Mouse (Mus musculus) cerebellum, adult 18-20 months (tissue): ENCODE measurements at regions not wholly inside any gene's neighbourhood (a gene's known extent, or its start where the extent isn't known, plus 50 kb on each side); places are given as distances from the start of the nearest gene placed in this dataset.

ENCODE experiments used
- DNase-seq, 2 experiments: peaks; one replicate each; pipeline ENCODE4 v3.0.0; 2021

DNA sequence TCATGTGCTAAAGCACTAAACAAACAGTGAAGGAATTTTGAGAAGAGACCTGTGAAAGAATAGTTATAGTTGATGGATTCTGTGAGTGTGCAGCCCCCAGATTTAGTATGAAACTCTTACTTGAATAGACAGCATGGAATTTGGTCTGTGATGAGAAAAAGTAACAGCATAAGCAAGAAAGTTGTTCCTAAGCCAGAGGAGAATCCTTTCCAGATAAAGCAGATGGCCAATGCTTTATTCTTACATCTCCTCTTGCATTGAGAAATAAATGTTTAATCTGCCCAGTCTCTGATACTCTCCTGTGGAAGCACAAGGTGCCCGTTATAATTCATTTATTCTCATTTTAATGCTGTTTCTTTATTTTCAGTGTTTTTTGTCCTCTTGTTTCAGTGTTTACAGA is 263.5 kb downstream of the Tecrl start:
- no peak for DNase-seq

DNA sequence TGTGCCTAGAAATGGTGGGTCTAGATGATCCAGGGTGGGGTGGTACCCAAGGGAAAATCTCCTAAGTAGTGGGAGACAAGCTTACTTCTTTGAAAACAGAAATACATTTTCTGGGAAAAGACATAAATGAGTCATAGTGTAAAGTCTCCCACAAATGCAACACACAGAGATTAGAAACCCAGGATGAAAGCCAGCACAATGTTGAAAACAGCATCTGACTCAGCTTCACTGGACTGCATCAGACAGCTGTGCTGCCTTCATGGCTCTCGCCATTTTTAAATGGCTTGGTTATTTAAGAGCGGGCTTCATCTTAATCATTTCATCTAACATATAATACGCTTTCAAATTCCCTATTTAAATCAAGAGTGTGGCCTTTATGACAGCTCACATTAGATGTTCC is 300.2 kb downstream of the Tecrl start:
- no peak for DNase-seq

GRCm38 (mm10) chr5:83047214-83047613 is 307.8 kb downstream of the Tecrl start:
- no peak for DNase-seq

DNA sequence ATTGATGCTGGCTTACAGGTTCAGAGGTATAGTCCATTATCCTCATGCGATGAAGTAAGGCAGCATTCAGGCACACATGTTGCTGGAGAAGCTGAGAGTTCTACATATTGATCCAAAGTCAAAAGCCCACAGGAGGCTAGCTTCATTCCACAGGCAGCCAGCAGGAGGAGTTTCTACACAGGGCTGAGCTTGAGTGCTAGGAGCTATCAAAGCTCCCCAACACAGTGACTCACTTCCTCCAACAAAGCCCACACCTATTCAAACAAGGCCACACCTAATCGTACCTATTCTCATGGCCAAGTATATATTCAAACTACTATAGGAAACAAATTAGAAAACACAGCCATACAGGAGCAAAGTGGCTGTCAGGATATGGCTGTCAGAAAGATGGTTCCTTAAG is 325.3 kb downstream of the Tecrl start:
- no peak for DNase-seq

GRCm38 (mm10) chr5:83006038-83006437 is 349.0 kb downstream of the Tecrl start:
- DNase-seq, result no peak

- peak; percentile 89 to 93 for DNase-seq
Measured at GRCm38 (mm10) chr5:82989056-82989455, 365.9 kb downstream of the Tecrl start.

DNA sequence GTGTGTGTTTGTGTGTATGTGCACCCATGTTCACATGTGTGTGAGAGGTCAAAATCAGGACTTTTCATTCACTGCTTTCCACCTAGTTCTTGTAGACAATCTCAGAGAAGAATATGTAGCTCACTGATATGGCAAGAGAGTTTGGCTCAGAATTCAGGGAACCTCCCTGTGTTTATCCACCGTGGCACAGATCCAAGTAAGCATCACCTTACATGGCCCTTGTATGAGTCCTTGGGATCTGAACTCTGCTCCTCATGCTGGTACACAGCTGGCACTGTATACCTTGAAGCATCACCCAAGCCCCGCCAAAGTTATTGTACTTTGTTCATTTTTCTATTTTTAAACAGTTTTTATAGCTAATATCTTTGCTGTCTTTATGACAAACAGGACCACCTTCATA is 385.7 kb downstream of the Tecrl start:
- DNase-seq, result no peak

DNA sequence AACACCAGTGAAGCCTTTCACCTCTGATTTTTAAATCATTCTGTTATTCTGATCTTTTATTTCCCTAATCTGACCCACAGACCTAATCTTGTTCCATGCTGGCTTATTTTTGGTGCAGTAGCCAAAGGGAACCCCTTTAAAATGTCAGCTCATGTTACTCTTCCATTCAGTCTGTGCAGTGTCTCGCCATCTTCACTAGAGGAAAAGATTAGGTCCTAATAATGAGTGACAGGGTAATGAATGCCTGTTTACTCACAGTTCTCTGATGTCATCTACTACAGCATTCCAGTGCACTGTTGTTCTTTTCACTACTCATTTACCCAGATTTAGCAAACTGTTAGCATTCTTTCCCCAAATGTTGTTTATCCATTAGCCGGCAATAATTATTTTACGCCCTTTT is 388.2 kb downstream of the Tecrl start:
- DNase-seq, result no peak

DNA sequence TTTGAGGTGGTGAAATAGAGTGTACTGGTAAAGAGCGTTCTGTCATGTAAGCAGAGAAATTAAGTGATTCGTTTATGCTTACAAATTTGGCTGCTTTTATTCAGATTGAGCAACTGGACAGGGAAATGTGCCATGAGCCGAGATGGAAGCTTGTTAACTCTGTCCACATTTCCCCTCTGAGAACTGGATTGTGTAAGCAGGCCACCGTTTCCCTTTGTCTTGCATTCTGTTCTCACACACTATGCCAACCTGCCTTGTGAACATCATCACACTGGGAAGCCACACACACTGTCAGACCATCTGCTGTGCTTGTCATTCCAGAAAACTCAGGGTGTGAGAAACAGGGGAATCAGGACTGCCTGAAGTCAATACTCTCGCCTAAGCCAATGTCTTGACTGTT is 388.8 kb downstream of the Tecrl start:
- DNase-seq, result peak; percentile 81 to 87

DNA sequence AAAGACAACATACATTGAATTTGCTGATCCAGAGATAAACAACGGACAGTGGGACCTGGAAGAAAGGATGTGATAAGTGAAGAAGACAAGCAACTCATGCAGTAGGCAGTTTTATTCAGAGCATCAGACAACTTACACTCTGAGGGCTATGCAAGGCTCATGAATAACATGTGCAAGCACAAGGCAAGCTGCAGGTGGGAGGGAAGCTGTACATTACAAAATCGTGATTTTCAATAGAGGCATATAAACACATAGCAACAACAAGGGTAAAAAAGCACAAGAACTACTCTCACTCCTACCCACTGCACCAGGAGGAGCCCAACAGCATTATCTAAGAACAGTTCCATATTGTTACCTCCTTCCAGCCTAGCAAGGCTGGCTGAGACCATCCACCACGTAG is 390.5 kb downstream of the Tecrl start:
- DNase-seq, result no peak

DNA sequence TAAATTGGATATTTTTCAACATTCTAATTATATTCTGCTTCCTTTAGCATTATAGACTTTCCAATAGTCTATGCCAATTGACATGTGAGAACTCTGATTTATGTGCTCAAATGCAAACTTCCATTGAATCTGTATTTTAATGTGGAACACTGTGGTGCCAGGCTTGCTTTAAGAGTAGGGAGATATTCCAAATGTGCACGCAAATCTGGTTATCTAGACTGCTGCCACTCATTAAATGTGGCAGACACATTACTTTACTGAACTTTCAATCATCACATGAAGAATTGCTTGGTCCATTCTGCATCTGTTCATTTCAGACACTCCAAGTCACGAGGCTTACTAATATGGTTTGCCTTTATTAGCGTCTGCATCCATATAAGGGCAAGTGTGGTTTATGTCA is 399.0 kb downstream of the Tecrl start:
- no peak for DNase-seq

DNA sequence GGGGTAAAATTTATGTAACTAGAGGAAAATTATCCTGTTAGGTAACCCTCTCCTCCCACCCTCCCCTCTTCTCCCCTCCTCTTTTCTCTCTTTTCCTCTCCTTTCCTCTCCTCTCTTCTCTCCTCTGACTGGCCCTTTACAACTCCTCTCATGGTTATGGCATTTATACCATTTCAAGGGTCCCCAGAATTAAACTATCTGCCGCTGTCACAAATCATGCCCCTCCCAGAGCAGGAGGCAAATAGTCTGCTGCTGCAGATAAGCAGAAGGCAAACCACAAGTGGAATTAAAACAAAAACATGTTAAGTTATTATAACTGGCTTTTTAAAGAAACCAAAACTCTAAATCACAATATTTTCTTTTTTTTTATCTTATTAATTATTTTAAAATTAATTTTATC is 407.9 kb downstream of the Tecrl start:
- no peak for DNase-seq

DNA sequence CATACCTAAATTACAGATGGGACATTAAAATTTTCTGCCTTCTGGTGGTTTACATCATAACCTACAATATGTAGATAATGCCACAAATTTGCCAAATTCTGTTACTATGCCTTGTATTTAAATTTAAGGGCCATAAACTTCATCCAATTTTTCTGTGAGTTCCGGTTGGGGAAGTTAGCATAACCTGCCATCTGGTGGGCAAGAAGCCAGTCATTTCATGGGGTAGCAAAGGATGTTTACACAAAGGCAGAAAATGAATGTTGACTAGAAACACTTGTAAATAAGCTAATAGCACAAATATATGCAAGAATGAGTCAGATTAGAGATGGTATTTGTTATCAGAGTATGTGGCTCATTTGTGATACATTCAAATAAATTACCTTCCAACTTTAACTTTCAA is 415.2 kb downstream of the Tecrl start:
- no peak for DNase-seq

- DNase-seq, result peak; percentile 74 to 78
Measured at GRCm38 (mm10) chr5:82899347-82899746, 455.6 kb downstream of the Tecrl start.

- DNase-seq, result no peak
Measured at GRCm38 (mm10) chr5:82898912-82899311, 456.1 kb downstream of the Tecrl start.

DNA sequence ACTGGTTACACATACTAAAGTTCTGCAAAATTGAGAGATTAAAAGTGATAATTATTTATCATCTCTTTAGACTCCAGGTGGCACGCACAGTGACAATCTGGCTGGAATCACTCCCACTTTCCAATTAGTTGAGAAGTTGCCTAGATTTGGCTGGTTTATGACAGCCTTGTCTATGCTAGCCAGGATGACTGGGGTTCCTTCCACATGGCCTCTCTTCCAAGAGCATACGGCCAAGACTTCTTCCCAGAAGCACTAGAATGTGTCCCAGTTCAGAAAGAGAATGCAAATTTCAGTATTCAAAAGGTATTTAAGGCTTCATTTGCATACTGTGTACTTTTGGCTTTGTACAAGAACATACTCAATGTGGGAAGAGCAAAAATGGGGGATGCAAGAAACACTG is 456.6 kb downstream of the Tecrl start:
- peak; percentile 47 to 49 for DNase-seq

DNA sequence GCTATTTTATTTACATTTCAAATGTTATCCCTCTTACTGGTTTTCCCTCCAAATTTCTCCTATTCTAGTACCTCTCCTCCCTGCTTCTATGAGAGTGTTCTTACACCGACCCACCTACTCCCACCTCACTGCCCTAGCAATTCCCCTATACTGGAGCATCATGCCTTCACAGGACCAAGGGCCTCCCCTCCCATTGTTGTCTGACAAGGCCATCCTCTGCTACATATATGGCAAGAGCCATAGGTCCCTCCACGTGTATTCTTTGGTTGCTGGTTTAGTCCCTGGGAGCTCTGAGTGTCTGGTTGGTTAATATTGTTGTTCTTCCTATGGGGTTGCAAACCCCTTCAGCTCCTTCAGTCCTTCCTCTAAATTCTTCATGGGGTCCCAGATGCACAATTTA is 485.7 kb downstream of the Tecrl start:
- DNase-seq, result no peak

DNA sequence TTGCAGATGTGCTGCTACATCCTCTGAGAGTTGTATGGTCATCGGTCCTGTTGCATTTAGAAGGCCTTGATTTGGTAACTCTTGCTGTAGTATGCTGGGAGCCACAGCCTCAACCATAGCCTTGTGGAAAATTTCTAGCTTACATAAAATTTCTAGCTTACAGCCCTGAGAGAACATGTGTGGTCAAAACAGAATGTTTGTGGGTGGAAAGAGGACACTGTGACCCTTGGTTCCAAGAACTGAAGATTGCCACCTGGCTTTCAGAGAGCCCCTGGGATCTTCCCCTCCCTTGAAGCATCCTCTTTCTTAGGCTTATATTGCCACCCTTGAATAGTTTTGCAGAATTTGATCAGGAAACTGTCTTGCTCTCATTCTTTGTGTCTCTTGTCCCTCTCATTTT is 490.6 kb downstream of the Tecrl start:
- DNase-seq, result no peak

DNA sequence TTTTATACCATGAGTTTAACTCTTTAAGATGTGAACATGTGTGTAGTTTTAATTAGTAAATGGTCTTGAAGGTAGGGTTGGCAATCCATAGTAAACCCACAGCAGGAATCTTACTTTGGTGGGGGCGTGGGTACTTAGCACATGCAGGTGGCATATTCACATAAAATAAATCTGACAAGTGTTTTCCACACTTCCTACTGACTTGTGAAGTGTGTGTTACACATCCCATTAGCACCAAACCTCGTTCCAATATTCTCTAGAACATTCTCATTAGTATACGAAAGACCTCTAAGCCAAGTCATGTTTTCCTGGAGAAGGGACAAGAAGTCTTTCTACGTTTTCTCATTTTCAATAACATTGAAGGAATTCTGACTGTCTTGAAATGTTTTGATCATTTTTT is 529.7 kb downstream of the Tecrl start:
- no peak for DNase-seq

GRCm38 (mm10) chr5:82793197-82793596 is 561.8 kb downstream of the Tecrl start:
- no peak for DNase-seq
